Mouse (Mus musculus): ENCODE results near the gene Adamts8.

- TF ChIP-seq CTCF (conservative IDR thresholded peaks at IDR 0.05; ENCODE audit: low read length) (peak; percentile 41), NANOG (IDR thresholded peaks at IDR 0.05; ENCODE audit: borderline replicate concordance, low read length) (no peak), POU5F1 (IDR thresholded peaks at IDR 0.05; ENCODE audit: borderline replicate concordance, low read length) (no peak)
Observed at GRCm38 (mm10) chr9:30936674-30937438, 5.5 kb upstream of the Adamts8 start.
